Mouse (Mus musculus): ENCODE results near the gene Nhp2. TPM values are rescaled to one million over a fixed set of nuclear protein-coding genes. Genes with fewer than 3 reads are reported as not detected.
"Not testable (repeated sequence)": the region's sequence is repeated elsewhere in the genome, so short reads cannot be mapped to it uniquely, and the experiment has no call there.

The Nhp2 gene
- polyA plus RNA-seq, 2 experiments from 2014 or later, result 128 to 145 TPM

- no peak for ATAC-seq
Measured at GRCm38 (mm10) chr11:51658705-51659104, 39.2 kb downstream of the Nhp2 start.

- no peak for ATAC-seq
Measured at GRCm38 (mm10) chr11:51661867-51662365, 42.4 kb downstream of the Nhp2 start.

- no peak for ATAC-seq
Measured at GRCm38 (mm10) chr11:51662632-51663031, 43.1 kb downstream of the Nhp2 start.

- ATAC-seq, result not testable (repeated sequence)
Measured at GRCm38 (mm10) chr11:51664747-51665146, 45.2 kb downstream of the Nhp2 start.

- no peak for ATAC-seq
Measured at GRCm38 (mm10) chr11:51670846-51671245, 51.3 kb downstream of the Nhp2 start.

- ATAC-seq, result no peak
Measured at GRCm38 (mm10) chr11:51671376-51671775, 51.8 kb downstream of the Nhp2 start.

- no peak for ATAC-seq
Measured at GRCm38 (mm10) chr11:51673291-51673690, 53.8 kb downstream of the Nhp2 start.

Other genes with a start within 250 kb of the Nhp2 start
- 10 to 100 TPM; 23.9 to 29.7 TPM for gene Phykpl, start 35.0 kb upstream of the Nhp2 start, polyA plus RNA-seq (2017; shearing (Covaris generic))
- gene Hnrnpab, start 12.9 kb upstream of the Nhp2 start, polyA plus RNA-seq (2017; shearing (Covaris generic)), result 10 to 100 TPM; 39.0 to 43.1 TPM
- 10 to 100 TPM; 33.3 to 38.6 TPM for gene Rmnd5b, start 16.2 kb downstream of the Nhp2 start, polyA plus RNA-seq (2017; shearing (Covaris generic))
- gene N4bp3, start 31.1 kb downstream of the Nhp2 start, polyA plus RNA-seq (2017; shearing (Covaris generic)), result 1 to 10 TPM; 1.7 to 2.1 TPM
- gene D930048N14Rik, start 31.2 kb downstream of the Nhp2 start, polyA plus RNA-seq (2017; shearing (Covaris generic)), result 1 to 10 TPM in 1 of 2 experiments, under 1 TPM in 1; 0.60 to 1.1 TPM
- gene 0610009B22Rik, start 69.1 kb downstream of the Nhp2 start, polyA plus RNA-seq (2017; shearing (Covaris generic)), result 10 to 100 TPM; 19.5 to 25.1 TPM
- gene Sec24a, start 143.9 kb downstream of the Nhp2 start, polyA plus RNA-seq (2017; shearing (Covaris generic)), result 10 to 100 TPM; 20.9 to 28.3 TPM
- gene Sar1b, start 144.0 kb downstream of the Nhp2 start, polyA plus RNA-seq (2017; shearing (Covaris generic)), result 100 to 1,000 TPM; 152 to 155 TPM
- gene Jade2, start 237.9 kb downstream of the Nhp2 start, polyA plus RNA-seq (2017; shearing (Covaris generic)), result 10 to 100 TPM; 13.5 to 17.6 TPM